Mouse (Mus musculus) small intestine, adult 2 months (tissue): ENCODE measurements at regions not wholly inside any gene's neighbourhood (a gene's known extent, or its start where the extent isn't known, plus 50 kb on each side); places are given as distances from the start of the nearest gene placed in this dataset.

ENCODE experiments used
- CTCF ChIP-seq: fragments of 200-500 bp; IDR thresholded peaks from 2 replicates; pipeline ENCODE4 v1.5.1; 2012; ENCODE audit warnings: low read depth, mild to moderate bottlenecking, control low read depth, inconsistent platforms, low read length, moderate library complexity, mixed read lengths; ENCODE audit not compliant: insufficient replicate concordance, insufficient read length; ENCODE audit errors: extremely low read depth
- POLR2A ChIP-seq: fragments of 200-500 bp; IDR thresholded peaks from 2 replicates; pipeline ENCODE4 v1.6.1; 2012; ENCODE audit warnings: low read depth, mild to moderate bottlenecking, control low read depth, inconsistent platforms, low read length, moderate library complexity

GRCm38 (mm10) chr9:101640598-101640997 lies 221.0 kb upstream of the 9630041A04Rik start:
- TF ChIP-seq CTCF (no peak), POLR2A (no peak)
